Mouse (Mus musculus): ENCODE measurements around the gene Sbno2. TPM values are rescaled to one million over a fixed set of nuclear protein-coding genes. Genes with fewer than 3 reads are reported as not detected.

Gene Sbno2
- polyA plus RNA-seq, 1 experiment from 2014 or later = 14.1 TPM

DNA sequence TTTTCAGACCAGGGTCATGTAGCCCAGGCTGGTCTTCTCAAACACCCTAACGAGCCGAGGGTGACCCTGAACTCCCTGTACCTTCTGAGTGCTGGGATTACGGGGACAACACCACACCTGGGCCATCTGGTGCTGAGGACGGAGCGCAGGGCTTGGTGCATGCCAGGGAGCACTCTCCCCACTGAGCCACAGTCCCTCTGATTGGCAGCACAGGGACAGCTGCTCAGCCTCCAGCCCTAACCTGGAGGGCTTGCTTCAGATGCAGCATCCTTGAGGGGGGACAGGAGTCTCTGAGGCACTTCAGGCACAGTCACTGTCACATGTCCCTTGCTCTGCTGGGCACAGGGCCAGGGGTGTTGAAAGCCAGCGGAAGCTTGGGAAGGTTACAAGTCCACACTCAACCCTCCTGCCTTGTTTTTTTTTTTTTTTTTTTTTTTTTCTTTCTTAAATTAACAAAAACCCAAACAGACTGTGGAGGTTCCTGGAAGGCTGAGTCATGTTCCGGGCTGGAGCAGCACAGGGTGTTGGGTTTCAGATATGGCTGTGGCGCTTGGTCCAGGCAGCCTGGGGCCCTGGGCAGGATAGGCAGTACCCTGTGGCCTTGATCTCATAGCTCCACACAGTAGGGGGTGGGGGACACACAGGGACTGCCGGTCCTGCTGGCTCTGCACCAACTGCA lies 34.4 kb downstream of the Sbno2 start:
- DNase-seq (ENCODE audit: low spot score) (no peak), ATAC-seq (replicated peaks; ENCODE audit: low FRiP score, low TSS enrichment, low read depth) (0 out of 2 replicates have a peak, but pooled peaks have one; percentile 36)
- no peaks in the 10 kb centered on the region for H3K27me3 ChIP-seq (replicated peaks; ENCODE audit: control insufficient read depth, insufficient read depth, low read length)
- peaks cover 11% of the 10 kb centered on the region for H3K36me3 ChIP-seq (ENCODE audit: control insufficient read depth, insufficient read depth, low read length)
- 0 out of 2 replicates have a peak overlapping the region, but pooled peaks have one; percentile 10 for H3K9ac ChIP-seq (ENCODE audit: low read length)
- 67% methylated on average over 9 of the region's 9 CpGs for WGBS
- H3K4me3 ChIP-seq (ENCODE audit: low read depth, low read length) = no peak overlapping the region
- peak overlapping the region; percentile 64 for H3K27ac ChIP-seq (ENCODE audit: low read depth)
- peaks cover 13% of the 10 kb centered on the region for H3K4me1 ChIP-seq (replicated peaks; ENCODE audit: control insufficient read depth, insufficient read depth, low read length)
- H3K9me3 ChIP-seq (ENCODE audit: control insufficient read depth, low read length) = no peaks in the 10 kb centered on the region
- no peak overlapping the region for H3K4me2 ChIP-seq (ENCODE audit: low read length)

DNA sequence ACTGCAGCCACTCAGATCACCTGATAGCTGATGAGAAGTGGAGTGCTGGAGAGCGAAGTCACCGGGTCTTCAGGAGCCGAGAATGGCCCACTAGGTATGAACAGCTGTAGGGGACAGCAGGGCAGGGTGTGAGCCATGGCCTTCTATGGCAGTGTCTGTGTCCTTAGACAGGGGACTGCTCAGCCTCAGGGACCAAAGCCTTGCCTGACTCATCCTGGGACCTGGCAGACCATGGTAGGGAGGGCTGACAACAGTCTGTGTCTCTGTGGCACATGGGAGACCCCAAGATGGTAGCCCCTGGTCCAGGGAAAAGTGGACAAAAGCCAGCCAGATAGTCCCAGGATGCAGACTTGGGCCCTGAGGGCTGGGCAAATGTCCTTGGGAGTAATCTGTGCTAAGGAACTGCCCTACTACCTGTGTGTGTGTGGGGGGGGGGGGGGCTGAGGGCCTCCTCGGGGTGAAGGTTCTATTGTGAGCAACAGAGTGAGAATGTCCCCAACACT lies 35.4 kb downstream of the Sbno2 start:
- H3K27me3 ChIP-seq (replicated peaks; ENCODE audit: control insufficient read depth, insufficient read depth, low read length) = no peaks in the 10 kb centered on the region
- H3K4me2 ChIP-seq (ENCODE audit: low read length) = no peak overlapping the region
- H3K4me1 ChIP-seq (replicated peaks; ENCODE audit: control insufficient read depth, insufficient read depth, low read length) = peaks cover 12% of the 10 kb centered on the region
- H3K9ac ChIP-seq (ENCODE audit: low read length) = no peak overlapping the region
- no peak overlapping the region for H3K4me3 ChIP-seq (ENCODE audit: low read depth, low read length)
- no peak overlapping the region for H3K27ac ChIP-seq (ENCODE audit: low read depth)
- 92% methylated on average over 4 of the region's 4 CpGs for WGBS
- DNase-seq (ENCODE audit: low spot score) = no peak
- no peak for ATAC-seq (replicated peaks; ENCODE audit: low FRiP score, low TSS enrichment, low read depth)
- peaks cover 11% of the 10 kb centered on the region for H3K36me3 ChIP-seq (ENCODE audit: control insufficient read depth, insufficient read depth, low read length)
- no peaks in the 10 kb centered on the region for H3K9me3 ChIP-seq (ENCODE audit: control insufficient read depth, low read length)

DNA sequence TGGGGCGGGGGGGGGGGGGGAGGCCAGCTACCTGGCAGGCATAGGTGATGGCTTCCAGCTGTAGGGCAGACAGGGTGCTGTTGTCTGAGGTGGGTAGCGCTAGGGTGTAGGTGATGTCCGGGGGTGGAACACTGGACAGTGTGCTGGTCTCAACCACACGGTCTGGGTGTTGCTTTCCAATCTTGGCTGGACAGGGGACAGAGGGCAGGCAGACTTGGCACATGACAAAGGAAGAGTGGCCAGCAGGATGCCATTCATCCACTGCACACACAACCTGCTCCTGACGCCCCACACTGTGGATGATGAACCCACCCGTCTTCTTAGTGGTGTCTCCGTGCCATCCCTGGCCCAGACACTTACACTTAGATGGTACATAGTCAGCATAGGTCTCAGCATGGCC lies 36.1 kb downstream of the Sbno2 start:
- no peak overlapping the region for H3K27ac ChIP-seq (ENCODE audit: low read depth)
- no peaks in the 10 kb centered on the region for H3K9me3 ChIP-seq (ENCODE audit: control insufficient read depth, low read length)
- H3K4me2 ChIP-seq (ENCODE audit: low read length) = no peak overlapping the region
- peaks cover 12% of the 10 kb centered on the region for H3K36me3 ChIP-seq (ENCODE audit: control insufficient read depth, insufficient read depth, low read length)
- 96% methylated on average over 6 of the region's 7 CpGs for WGBS
- H3K27me3 ChIP-seq (replicated peaks; ENCODE audit: control insufficient read depth, insufficient read depth, low read length) = no peaks in the 10 kb centered on the region
- peaks cover 7% of the 10 kb centered on the region for H3K4me1 ChIP-seq (replicated peaks; ENCODE audit: control insufficient read depth, insufficient read depth, low read length)
- H3K4me3 ChIP-seq (ENCODE audit: low read depth, low read length) = no peak overlapping the region
- no peak overlapping the region for H3K9ac ChIP-seq (ENCODE audit: low read length)
- DNase-seq (ENCODE audit: low spot score) = no peak
- no peak for ATAC-seq (replicated peaks; ENCODE audit: low FRiP score, low TSS enrichment, low read depth)

DNA sequence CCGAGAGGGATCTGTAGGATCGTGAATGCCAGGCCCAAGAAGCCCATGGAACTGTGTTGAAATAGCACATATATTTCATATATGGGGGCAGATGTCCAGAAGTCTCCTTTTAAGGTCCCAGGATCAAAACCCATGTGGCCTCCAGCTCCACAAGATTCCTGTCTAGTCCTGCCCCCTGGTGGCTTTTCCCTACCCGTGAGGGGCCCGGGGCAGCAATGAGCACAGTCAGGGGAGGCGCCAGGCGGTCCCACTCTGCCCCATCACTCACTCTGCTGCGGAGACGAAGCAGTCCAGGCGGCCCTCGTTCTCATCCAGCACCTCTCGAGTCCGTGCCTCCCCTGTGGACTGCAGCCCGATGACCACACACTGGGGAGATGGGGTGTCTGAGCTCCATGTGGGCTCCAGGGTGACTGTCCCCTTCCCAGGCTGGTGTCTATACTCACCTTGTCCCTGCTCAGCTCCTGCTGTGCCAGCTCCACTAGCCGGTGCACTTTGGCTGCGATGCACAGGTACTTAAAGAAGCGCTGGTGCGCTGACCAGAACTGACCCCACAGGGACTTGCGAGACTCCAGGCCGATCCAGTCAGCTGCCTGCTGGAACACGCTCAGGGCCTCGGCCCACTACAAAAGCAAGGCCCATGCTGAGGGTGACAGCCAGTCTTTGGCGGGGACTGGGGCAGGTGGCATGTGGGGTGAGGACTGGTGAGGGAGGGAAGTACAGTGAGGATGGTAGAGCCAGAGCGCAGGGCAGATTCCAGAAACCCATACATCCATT lies 41.3 kb downstream of the Sbno2 start:
- Histone ChIP-seq H3K9me3 (ENCODE audit: control insufficient read depth, low read length) (no peaks in the 10 kb centered on the region), H3K27ac (ENCODE audit: low read depth) (no peak overlapping the region), H3K27me3 (replicated peaks; ENCODE audit: control insufficient read depth, insufficient read depth, low read length) (no peaks in the 10 kb centered on the region), H3K4me1 (replicated peaks; ENCODE audit: control insufficient read depth, insufficient read depth, low read length) (no peaks in the 10 kb centered on the region), H3K4me3 (ENCODE audit: low read depth, low read length) (no peak overlapping the region), H3K9ac (ENCODE audit: low read length) (no peak overlapping the region), H3K4me2 (ENCODE audit: low read length) (no peak overlapping the region), H3K36me3 (ENCODE audit: control insufficient read depth, insufficient read depth, low read length) (peaks cover 54% of the 10 kb centered on the region)
- ATAC-seq (replicated peaks; ENCODE audit: low FRiP score, low TSS enrichment, low read depth) (no peak), DNase-seq (ENCODE audit: low spot score) (no peak)
- 78% methylated on average over 23 of the region's 23 CpGs for WGBS

DNA sequence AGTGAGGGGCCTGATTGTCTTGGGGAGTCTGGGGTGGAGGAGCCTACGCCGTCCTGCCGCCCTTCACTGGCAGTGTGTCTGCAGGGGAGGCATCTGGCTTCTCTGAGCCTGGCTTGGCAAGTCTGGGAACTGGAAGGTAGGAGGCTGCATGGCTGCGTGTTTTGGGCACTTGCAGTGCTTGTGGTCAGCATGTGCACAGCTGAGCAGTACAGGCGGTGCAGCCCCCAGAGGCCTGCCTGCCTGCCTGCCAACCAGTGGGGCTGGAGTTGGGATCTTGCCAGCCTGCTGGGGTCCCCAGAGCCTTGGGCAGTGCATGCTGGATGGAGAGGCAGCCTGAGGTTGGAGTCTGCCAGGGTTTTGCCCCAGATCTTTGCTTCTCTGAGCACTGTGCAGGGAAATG lies 42.3 kb downstream of the Sbno2 start:
- no peaks in the 10 kb centered on the region for H3K9me3 ChIP-seq (ENCODE audit: control insufficient read depth, low read length)
- no peak overlapping the region for H3K27ac ChIP-seq (ENCODE audit: low read depth)
- H3K36me3 ChIP-seq (ENCODE audit: control insufficient read depth, insufficient read depth, low read length) = peaks cover 64% of the 10 kb centered on the region
- H3K4me3 ChIP-seq (ENCODE audit: low read depth, low read length) = no peak overlapping the region
- DNase-seq (ENCODE audit: low spot score) (no peak), ATAC-seq (replicated peaks; ENCODE audit: low FRiP score, low TSS enrichment, low read depth) (no peak)
- 92% methylated on average over 5 of the region's 5 CpGs for WGBS
- no peaks in the 10 kb centered on the region for H3K27me3 ChIP-seq (replicated peaks; ENCODE audit: control insufficient read depth, insufficient read depth, low read length)
- no peak overlapping the region for H3K9ac ChIP-seq (ENCODE audit: low read length)
- H3K4me2 ChIP-seq (ENCODE audit: low read length) = no peak overlapping the region
- H3K4me1 ChIP-seq (replicated peaks; ENCODE audit: control insufficient read depth, insufficient read depth, low read length) = no peaks in the 10 kb centered on the region

DNA sequence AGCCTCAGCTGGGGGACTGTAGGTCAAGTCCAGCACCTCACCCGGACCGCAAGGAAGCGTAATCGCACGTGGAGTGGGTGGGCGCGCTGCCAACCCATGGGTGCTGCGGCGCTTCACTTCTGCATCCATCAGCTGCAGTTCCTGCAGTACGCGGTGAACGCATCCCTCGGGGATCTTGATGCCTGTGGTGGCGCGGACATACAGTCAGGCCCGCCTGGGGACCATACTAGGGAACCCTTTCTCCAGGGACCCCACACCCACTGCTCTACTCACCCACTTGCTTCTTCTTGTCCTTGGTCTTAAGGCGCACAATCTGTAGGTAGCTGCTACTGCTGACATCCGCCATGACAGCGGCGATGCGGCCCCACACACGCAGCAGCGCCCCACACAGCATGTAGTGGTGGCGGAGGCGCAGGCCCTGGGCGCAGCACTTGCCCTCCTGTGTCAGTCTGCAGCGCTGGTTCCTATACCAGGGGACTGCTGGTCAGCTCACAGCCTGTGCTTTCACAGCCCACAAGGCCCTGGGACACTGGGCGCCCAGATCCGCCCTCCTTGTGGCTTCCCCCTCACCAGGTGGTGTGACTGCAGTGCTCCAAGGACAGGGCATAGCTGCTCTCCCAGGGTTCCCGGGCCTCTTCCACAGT lies 47.6 kb downstream of the Sbno2 start:
- Histone ChIP-seq H3K4me2 (ENCODE audit: low read length) (no peak overlapping the region), H3K9me3 (ENCODE audit: control insufficient read depth, low read length) (no peaks in the 10 kb centered on the region), H3K36me3 (ENCODE audit: control insufficient read depth, insufficient read depth, low read length) (peaks cover 64% of the 10 kb centered on the region), H3K4me3 (ENCODE audit: low read depth, low read length) (no peak overlapping the region), H3K4me1 (replicated peaks; ENCODE audit: control insufficient read depth, insufficient read depth, low read length) (peaks cover 14% of the 10 kb centered on the region; the same call in 1 of the 2 replicates), H3K27me3 (replicated peaks; ENCODE audit: control insufficient read depth, insufficient read depth, low read length) (no peaks in the 10 kb centered on the region), H3K9ac (ENCODE audit: low read length) (no peak overlapping the region), H3K27ac (ENCODE audit: low read depth) (no peak overlapping the region)
- ATAC-seq (replicated peaks; ENCODE audit: low FRiP score, low TSS enrichment, low read depth) = no peak
- WGBS = 73% methylated on average over 30 of the region's 30 CpGs
- no peak for DNase-seq (ENCODE audit: low spot score)

DNA sequence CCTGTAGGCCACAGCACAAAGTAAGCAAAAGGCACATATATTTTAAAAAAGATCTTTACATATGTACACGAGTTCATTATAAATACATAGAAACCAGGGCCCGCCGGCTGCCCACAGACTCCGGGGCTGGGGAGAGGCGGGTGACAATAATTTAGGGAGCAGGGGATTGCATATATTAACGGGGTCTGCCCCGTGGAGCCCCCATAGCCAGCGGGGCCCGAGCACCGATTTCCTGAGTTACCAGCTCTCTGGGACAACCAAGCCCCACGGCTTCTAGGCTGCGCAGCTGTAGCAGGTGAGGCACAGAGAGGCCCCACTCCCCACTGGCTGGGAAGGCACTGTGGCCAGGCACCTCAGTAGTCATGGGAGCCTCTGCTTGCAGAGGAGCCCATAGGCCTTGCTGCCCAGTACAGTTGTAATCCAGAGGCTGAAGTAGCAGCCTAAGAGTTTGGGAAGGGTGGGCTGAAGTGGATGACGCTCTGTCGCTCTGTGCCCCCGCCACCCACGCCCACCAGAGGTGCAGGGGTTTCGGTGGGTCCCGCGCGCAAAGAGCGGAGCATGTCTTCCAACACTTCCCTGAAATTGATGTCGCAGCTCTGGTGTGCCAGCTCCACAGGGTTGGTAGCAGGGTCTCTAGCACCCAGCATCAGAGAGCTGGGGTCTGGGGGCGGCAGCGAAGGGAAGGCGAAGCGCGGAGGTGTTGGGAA lies 48.2 kb downstream of the Sbno2 start:
- no peaks in the 10 kb centered on the region for H3K27me3 ChIP-seq (replicated peaks; ENCODE audit: control insufficient read depth, insufficient read depth, low read length)
- WGBS = 91% methylated on average over 27 of the region's 27 CpGs
- H3K4me3 ChIP-seq (ENCODE audit: low read depth, low read length) = no peak overlapping the region
- peaks cover 58% of the 10 kb centered on the region for H3K36me3 ChIP-seq (ENCODE audit: control insufficient read depth, insufficient read depth, low read length)
- DNase-seq (ENCODE audit: low spot score) (no peak), ATAC-seq (replicated peaks; ENCODE audit: low FRiP score, low TSS enrichment, low read depth) (no peak)
- no peak overlapping the region for H3K4me2 ChIP-seq (ENCODE audit: low read length)
- no peak overlapping the region for H3K9ac ChIP-seq (ENCODE audit: low read length)
- no peaks in the 10 kb centered on the region for H3K9me3 ChIP-seq (ENCODE audit: control insufficient read depth, low read length)
- no peak overlapping the region for H3K27ac ChIP-seq (ENCODE audit: low read depth)
- peaks cover 15% of the 10 kb centered on the region for H3K4me1 ChIP-seq (replicated peaks; ENCODE audit: control insufficient read depth, insufficient read depth, low read length)

DNA sequence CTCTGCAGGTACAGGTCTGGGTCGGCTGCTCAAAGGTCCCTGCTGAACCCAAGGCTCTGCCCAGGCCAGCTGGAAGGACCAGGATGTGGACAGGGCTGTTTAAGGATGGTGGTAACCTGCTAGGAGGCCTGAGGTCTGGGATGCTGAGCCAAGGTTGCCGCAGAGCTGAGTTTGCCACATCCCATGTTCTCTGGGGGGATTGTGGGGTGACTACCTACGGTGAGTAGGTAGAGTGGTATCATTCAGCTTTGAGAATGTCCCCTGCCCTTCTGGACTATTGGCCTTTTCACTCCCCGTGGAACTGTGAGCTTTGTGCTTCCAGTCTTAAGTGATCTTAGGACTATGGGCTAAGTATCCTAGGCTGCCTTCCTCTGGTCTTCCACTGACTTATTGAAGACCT lies 48.9 kb downstream of the Sbno2 start:
- no peak overlapping the region for H3K4me2 ChIP-seq (ENCODE audit: low read length)
- no peak overlapping the region for H3K27ac ChIP-seq (ENCODE audit: low read depth)
- no peaks in the 10 kb centered on the region for H3K9me3 ChIP-seq (ENCODE audit: control insufficient read depth, low read length)
- H3K4me3 ChIP-seq (ENCODE audit: low read depth, low read length) = no peak overlapping the region
- H3K27me3 ChIP-seq (replicated peaks; ENCODE audit: control insufficient read depth, insufficient read depth, low read length) = no peaks in the 10 kb centered on the region
- WGBS = 89% methylated on average over 4 of the region's 4 CpGs
- DNase-seq (ENCODE audit: low spot score) (no peak), ATAC-seq (replicated peaks; ENCODE audit: low FRiP score, low TSS enrichment, low read depth) (no peak)
- peaks cover 21% of the 10 kb centered on the region for H3K4me1 ChIP-seq (replicated peaks; ENCODE audit: control insufficient read depth, insufficient read depth, low read length)
- H3K9ac ChIP-seq (ENCODE audit: low read length) = no peak overlapping the region
- peaks cover 52% of the 10 kb centered on the region for H3K36me3 ChIP-seq (ENCODE audit: control insufficient read depth, insufficient read depth, low read length)

Measured in intestine, embryonic 14.5 days (tissue).